Mouse (Mus musculus) spleen, postnatal 10 days (tissue): ENCODE measurements around the gene Pde12.
"Not testable (repeated sequence)": the region's sequence is repeated elsewhere in the genome, so short reads cannot be mapped to it uniquely, and the experiment has no call there.

ENCODE experiments used
- DNase-seq, 2 experiments: peaks; one replicate each; pipeline ENCODE4 v3.0.0; 2021 to 2022; ENCODE audit warnings: low spot score in 2 of 2

Pde12 gene

DNA sequence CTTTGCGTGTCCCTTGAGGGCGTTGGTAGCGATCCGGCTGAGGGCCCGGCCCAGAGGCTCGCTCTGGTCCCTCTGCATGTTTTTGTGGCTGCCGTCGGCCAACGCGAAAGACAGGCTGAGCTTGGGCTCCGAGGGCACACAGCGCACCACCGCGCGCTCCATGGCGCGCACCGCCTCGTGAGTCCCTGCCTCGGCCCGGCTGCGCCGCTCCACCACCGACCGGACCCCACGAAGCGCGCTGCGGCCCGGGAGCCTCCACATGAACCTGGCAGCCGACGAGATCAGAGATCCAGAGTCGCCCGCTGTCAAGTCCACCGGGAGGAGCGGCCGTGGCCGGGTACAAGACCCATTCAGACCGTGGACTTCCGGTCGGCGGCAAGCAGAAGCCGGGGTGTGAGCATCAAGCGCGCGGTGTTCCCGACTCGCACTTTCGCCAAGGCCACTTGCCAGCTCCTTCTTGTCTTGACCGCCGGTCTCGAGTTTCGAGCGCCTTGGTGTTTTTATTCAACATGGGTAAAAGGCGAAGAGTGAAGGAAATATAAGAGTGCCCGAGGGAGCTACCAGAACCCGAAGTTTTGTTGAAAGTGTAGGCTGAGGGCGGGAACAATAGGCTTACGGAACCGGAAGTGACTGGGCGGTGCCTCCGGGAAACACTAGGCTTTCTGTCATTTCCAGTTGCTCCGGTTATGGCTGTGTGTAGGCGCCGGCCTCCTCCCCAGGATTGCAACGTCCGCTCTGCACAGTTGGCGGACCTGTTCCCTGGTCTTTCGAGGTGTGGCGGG lies at the start of gene Pde12:
Gene Pde12, minus strand, starts transcription at position 592 of the 782 bp plus-strand sequence.
- peak; percentile 89 to 91 for DNase-seq

DNA sequence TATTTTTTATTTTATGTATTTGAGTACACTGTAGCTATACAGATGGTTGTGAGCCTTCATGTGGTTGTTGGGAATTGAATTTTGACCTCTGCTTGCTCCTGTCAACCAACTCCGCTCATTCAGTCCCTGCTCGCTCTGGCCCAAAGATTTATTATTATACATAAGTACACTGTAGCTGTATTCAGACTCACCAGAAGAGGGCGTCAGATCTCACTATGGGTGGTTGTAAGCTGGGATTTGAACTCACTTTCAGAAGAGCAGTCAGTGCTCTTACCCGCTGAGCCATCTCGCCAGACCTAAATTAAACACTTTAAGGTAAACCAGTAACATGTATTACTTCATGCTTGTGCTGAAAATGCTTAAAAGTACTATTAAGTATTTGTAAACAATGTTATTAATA lies 35.6 kb upstream of the Pde12 start:
- DNase-seq: not testable (repeated sequence)

DNA sequence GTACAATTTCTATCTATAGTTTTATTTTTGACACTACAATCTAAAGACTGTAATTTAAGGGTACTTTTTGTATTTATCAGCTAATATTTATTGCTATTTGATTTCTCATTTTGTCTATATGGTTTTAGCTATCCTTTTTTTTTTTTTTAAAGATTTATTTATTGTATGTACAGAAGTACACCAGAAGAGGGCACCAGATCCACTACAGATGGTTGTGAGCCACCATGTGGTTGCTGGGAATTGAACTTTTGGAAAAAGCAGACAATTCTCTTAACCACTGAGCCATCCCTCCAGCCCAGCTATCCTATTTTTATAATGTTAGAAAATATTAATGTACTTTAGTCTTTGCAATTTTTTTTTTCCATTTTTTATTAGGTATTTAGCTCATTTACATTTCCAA lies 28.2 kb upstream of the Pde12 start:
- no peak for DNase-seq

DNA sequence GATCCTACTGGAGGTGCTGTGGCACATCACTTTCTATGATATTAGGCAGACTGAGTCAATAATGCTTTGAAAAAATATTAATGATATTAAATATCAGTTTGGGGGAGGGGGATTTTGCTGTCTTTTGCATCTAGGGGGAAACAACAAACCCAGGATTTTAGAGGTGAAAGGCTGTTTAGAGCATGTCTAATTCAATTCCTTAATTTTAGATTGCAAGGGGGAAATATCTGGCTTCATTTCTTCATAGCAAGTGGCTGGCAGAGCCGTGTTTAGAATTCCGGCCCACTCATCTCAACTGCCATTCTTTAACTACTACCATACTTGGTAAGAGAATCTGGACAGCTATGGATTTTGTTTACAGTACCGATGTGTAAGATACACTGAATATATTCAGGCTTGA lies 23.3 kb upstream of the Pde12 start, which contains the start of gene Dnah12:
Gene Dnah12, plus strand, starts transcription at position 301 of the 400 bp plus-strand sequence.
- no peak for DNase-seq

DNA sequence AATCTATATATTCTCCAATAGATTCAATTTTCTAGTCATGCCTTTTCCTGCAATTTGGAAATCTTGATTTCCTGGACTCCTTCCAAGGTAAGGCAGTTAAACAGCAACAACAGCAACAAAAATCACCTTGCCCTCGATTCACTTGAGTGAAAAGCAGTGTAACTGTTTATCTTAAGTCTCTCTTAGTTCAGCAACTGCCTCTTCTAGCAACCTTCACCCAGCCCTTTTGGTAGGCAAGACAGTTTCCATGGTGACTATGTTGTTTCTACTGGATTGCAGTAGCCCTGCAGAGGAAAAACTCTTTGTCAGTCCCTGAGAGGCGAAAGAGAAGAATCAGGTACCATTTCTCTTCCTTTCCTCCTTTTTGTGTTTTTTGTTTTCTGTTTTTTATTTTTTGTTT lies 21.7 kb upstream of the Pde12 start:
- DNase-seq: no peak

DNA sequence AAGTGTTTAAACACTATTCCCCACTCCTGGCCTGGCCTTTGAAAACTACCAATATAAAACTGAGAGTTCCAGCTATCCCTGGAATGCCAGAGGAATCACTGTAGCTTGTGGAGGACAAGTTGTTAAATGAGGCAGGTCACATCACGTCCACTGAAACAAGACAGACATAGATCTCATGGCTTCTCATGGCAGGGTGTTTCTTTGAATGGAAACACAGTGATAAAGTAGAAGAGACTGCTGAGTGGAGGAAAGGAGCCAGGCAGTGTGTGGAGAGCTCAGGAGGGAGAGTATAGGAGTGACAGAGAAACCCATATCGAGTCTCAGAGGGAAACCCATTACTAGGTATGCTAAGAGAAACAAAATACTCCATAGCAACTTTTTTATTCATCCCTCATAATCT lies 21.0 kb upstream of the Pde12 start:
- no peak for DNase-seq

DNA sequence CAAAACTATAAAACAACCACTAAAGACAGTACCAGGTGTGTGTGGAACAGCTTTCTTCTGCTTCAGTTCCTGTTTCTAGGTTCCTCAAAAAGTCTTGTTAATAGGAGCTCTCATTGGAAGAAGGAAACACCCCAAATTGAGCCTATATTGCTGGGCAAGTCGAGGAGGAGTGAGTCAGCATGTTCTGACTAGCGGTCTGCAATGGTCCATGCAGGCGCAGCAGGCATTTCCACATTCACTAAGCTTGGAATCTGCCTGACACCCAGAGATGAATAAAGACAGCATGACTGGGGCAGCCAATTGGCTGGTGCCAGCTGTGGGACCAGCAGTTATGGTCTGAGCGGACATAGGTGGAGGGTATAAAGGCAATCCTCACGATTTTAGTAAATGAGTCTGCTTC lies 6.1 kb upstream of the Pde12 start:
- DNase-seq: peak; percentile 27 to 53

DNA sequence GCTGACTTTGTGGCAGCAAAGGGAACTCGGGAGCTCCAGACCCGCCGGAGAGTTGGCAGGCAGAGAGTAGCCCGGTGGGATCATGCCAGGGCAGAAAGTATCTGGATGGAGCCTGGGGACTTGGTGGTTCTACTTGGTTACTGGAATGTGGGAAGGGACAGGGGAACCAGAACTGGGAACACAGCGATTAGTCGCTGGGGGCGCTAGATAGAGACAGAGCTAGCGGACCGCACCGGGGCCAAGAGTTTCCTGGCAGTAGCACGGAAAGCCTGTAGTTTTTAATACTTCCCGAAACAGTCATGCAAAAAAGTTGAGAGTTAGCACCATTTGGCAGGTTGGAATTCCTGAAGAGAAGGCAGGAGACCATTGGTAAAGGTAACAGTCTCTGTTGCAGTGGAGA lies 5.7 kb upstream of the Pde12 start:
- peak; percentile 40 to 72 for DNase-seq

DNA sequence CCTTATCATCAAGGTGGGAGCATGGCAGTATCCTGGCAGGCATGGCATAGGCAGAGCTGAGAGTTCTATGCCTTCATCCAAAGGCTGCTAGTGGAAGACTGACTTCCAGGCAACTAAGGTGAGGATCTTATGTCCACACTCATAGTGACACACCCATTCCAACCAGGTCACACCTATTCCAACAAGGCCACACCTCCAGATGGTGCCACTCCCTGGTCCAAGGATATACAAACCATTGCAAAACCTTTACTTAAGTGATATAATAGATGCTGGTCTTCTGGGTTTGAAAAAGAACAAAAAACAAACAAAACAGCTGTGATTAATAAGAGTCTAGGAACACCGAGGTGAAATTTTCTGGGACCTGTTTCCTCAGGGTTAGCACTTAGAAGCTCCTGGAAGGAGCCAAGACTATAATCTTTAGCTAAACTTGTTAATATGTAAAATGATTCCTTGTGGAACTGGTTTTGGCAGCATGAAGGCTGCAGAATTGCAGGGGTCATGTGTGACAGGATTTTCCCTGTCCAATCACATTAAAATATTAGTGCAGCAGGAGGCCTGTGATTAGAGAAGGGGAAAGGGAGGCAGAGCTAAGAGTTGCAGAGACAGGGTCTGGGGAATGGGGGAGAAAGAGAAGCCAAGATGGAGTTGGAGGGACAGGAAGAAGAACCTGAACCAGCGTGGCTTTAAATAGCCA lies 4.9 kb upstream of the Pde12 start:
- not testable (repeated sequence) for DNase-seq

DNA sequence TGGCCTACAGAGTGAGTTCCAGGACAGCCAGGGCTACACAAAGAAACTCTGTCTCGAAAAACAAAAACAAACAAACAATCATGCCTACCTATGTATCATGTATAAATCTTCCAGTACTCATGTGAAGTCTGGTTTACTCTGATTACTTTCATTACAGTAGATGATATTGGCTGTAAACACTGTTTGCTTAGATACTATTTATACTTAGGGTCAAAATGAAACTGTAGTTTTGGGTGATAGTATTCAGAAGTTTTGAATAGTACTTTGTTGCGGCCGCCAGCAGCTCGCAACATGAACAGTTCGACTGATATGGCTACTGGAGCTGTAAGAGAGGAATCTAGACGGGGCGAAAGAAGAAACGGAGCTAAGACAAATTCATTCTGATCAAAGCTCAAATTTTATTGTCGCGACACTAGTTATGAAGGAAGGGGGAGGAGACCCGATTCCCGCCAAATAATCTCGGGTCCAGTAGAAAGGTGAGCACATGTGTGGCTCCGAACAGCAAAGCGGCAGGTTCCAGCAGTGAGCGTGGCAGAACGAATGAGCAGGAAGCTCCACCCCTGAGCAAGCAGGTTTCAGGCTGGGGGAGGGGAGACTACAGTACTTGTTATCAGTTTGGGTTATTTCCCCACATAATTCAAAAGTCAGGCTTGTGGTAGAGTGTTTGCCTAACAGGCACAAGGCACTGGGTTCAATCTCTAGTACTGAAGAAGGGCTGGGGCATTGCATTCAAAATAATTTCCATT lies 2.4 kb upstream of the Pde12 start:
- peak in 1 of 2 experiments; percentile 17 for DNase-seq

DNA sequence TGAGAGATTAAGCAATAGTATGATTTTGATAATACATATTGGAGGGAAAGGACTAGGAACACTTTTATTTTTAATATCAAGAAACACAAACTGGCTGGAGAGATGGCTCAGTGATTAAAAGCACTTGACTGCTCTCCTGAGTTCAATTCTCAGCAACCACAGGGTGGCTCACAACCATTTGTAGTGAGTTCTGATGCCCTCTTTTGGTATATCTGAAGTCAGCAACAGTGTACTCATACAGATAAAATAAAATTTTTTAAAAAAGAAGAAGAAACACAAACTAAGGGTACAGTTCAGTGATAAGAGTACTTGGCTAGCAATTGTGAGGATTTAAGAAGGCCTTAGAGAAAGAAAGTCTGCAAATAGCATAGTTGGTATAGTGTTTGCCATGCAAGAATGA lies 1.3 kb upstream of the Pde12 start:
- DNase-seq: no peak

DNA sequence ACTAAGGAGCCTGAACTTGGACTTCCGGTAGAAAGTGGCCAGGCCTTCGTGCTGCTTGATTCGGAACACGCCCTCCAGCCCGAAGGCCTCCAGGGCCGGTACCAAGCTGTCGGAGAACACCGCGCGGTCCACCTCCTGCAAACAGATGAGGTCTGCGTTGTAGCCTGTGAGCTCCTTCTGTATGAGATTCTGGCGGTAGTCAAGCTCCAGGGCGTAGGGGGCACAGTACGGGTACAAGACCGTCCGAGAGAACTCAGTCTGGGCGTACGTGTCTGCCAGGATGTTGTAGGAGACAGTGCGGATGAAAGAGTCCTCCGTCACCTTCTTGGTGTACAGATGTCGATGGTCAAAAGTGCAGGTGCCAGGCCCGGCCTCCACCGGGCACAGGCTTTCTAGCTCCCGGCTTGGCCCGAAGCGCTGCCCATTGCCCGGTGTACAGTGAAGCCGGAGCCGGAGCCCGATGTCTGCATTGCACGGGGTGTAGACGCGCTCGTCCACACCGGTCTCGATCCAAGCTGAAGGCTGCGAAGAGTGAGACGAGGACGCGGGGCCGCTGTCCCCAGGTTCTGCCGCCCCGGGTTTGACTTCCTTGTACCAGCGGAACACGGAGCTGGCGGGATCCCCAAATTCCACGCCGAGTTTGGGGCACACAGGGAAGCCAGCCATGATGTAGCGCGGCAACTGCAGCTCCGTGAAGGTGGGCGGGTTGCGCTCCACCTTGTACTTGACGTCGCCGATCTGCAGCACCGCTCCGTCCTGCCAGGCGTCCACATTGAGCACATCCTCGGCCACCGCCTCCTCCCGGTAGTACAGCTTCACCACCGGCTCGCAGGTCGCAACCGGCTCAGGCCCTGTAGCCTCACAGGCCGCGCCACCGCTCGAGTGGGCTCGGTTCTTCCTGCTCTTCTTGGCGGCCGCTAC lies 1.1 kb downstream of the Pde12 start:
- peak; percentile 60 to 68 for DNase-seq

DNA sequence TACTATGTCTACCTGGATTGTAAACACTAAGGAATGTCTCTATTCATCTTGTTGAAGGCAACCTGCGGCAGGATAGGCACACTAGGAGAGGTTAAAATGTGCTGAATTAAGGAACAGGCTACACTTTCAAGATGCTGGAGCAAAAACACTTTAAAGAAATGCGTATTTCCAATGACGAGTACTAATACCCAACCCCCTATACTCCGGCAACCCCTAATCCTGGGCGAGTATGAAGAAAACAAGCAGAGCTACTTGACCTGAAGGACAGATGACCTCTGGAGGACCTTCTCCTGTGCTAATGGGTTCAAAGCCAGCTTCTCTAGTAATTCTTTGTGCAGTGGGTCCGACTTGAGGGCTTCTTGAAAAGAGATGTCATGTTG lies 1.7 kb downstream of the Pde12 start:
- no peak for DNase-seq

DNA sequence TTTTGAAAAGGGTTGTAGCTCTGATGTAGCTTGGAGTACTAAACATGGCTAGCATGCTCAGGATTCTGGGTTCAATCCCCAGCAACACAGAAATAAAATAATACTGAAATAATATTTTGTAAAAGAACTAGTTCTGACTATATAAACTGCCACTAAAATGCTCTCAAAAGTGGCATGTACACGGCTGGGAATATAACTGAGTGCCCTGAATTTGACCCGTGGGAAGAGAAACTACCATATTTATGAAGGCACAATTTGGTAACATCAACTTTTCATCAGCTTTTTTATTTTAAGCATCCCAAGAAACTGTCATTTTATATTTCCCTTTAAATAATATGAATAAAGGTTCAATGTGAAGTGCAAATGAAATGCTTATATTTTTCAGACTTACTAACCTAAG lies 5.8 kb downstream of the Pde12 start:
- no peak for DNase-seq

DNA sequence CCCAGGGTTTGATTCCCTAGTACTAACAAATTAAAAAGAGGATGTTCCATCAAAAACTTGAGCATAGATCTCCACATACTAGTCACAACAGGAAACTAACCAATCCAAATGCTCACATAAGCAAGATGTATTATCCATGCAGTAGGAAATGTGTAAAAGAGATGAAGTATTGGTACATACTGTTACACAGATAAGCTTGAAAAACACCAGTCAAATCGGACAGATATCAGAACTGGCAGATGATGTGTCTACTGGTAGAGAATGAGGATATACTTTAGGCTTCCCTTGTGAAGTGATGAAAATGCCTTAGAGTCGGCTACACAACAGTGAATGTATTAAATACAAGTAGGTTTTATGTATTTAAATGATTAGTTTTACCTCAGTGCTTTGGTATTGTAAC lies 7.2 kb downstream of the Pde12 start:
- no peak for DNase-seq

DNA sequence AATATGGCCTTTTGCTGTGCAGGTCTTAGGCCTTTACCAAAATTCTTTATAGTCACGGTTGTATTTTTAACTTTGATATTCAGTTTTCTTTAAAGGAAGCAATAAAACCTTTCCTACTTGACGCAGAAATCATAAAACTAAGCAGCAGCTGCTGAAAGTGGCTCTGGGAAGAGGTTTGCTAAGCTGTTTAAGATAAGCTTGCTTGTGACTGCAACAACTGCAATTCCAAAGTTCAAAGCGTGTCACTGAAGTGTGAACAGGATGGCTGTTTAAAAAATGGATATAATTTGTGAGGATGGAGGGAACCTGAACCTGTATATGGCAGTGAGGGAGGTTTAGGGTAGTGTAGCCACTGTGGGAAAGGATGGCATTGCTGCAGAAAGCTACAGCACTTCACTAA lies 7.7 kb downstream of the Pde12 start:
- no peak for DNase-seq

DNA sequence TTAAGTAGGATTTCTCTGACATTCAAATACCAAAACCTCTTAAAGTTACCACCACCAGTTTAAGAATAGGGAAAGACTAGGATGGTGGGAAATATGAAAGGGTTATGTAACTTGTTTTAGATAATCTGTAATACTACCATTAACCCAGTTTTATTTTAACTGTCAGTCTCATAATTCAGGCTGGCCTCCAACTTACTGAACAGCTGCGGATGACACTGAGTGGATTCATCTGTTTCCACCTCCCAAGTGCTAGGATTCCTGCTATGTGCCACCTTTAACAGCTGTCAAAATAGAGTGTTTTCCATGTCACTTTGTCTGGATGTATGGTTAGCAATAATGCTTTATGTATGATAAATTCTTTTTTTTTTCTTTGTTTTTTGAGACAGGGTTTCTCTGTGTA lies 9.4 kb downstream of the Pde12 start:
- no peak for DNase-seq

DNA sequence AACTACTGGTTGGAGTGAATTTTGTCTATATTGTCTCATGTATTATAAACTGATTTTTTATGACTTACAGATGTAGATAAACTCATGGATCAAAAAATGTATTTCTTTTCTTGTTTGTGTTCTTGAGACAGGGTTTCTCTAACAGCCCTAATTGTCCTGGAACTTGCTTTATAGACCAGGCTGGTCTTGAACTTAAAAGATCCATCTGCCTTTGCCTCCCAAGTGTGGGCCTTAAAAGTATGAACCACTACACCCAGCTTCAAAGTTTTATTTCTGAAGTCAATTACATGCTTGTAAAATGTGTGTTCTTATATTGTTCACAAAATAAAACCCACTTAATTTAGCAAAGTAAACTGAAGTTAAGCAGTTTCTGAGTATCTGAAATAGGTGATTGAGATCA lies 11.5 kb downstream of the Pde12 start:
- DNase-seq: no peak

DNA sequence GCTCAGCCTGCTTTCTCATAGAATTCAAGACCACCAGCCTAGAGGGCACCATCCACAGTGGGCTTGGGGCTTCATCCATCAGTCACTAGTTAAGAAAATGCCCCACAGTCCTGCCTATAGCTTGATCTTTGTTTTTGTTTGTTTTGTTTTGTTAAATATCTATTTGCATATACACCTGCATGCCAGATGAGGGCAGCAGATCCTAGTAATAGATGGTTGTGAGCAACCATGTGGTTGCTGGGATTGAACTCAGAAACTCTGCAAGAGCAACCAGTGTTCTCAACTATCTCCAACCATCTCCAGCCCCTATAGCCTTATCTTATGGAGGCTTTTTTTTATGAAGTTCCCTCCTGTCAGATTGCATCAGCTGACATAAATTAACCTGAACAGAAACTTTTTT lies 17.8 kb downstream of the Pde12 start:
- DNase-seq: peak in 1 of 2 experiments; percentile 44

DNA sequence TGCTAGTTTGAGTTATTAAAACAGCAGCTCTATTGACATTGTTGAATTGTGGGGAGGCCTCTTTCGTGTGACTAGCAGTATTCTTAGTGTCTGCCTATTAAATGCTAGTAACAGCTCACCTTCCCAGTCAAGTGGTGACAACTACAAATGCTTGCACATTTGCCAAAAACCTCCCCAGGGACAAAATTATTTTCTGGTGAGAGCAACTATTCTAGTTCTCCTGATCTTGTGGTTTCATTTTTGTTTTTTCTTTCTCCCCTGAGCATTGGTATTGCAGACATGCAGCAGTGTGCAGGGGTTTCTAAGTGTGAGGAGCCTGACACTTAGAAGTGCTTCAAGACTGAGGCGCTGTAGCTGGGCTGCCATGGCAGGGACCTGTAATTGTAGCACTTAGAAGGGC lies 21.9 kb downstream of the Pde12 start:
- DNase-seq: no peak

DNA sequence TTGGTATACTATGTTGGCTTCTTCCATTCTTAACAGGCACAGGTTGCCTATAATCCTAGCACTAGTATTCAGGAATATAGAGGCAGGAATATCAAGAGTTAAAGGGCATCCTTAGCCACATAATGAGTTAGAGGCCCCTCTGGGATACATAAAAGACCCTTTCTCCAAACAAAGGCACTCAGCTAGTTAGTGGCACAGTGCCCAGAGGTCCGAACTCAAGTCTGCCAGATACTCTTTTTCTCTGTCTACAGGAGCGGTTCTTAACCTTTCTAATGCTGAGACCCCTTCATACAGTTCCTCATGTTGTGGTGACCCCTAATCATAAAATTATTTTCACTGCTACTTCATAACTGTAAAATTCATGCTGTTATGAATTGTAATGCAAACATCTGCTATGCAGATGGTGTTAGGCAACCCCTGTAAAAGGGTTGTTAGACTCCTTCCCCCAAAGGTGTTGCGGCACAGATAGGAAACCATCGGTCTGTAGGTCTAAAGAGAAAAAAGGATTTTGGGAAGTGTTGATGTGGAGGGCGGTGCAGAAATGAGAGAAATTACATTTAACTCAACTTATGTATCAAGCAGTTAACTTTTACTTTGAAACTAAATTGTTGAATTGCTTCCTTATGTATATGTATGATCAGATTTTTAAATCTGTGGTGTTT lies 23.6 kb downstream of the Pde12 start:
- no peak for DNase-seq
